Mouse (Mus musculus): ENCODE measurements around the gene Sgsm1.

- TF ChIP-seq POLR2A (IDR thresholded peaks at IDR 0.05; ENCODE audit: control insufficient read depth, extremely low read depth, insufficient read depth, low read length, poor library complexity) (no peak), CTCF (IDR thresholded peaks at IDR 0.05; ENCODE audit: borderline replicate concordance, control insufficient read depth, extremely low read depth, insufficient read depth, low read length, poor library complexity) (no peak)
Measured at GRCm38 (mm10) chr5:113195451-113195850, 115.1 kb downstream of the Sgsm1 start.
